Mouse (Mus musculus): ENCODE results near the gene Sox5. TPM values are rescaled to one million over a fixed set of nuclear protein-coding genes. Genes with fewer than 3 reads are reported as not detected.

The Sox5 gene
- polyA plus RNA-seq, 1 experiment from 2014 or later = 246 TPM

DNA sequence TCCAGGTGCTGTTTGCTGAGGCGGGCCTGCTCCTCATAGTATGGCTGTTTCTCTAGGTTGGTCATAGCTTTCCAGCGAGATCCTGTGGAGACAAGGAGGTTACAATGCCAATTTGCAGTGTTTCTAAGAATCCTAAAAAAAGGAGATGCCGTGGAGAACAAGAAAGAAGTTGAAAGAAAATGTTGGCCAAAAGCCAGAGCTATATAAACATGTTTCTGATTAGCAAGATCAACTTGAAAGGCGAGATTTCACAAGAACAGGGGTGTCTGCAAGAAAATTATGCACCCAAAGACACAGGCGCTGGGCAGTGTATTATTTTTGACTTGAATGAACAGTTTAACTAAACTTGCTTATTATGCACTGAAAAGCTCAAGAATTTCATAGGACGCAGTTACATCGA, 946.4 kb downstream of the Sox5 start:
- Histone ChIP-seq H3K27me3 (replicated peaks; ENCODE audit: control insufficient read depth, insufficient read depth, low read length) (no peaks in the 10 kb centered on the region), H3K4me1 (replicated peaks; ENCODE audit: control insufficient read depth, insufficient read depth, low read length) (no peaks in the 10 kb centered on the region; the same call in 1 of the 2 replicates), H3K9me3 (ENCODE audit: control insufficient read depth, low read length) (no peaks in the 10 kb centered on the region), H3K9ac (replicated peaks; ENCODE audit: low read depth, low read length) (no peak overlapping the region), H3K4me2 (ENCODE audit: low read length) (no peak overlapping the region), H3K27ac (ENCODE audit: low read length) (no peak overlapping the region), H3K36me3 (ENCODE audit: control insufficient read depth, insufficient read depth) (peaks cover 18% of the 10 kb centered on the region), H3K4me3 (replicated peaks; ENCODE audit: low read length) (no peak overlapping the region)
- 58% methylated on average over 7 of the region's 7 CpGs for WGBS
- no peak for ATAC-seq

DNA sequence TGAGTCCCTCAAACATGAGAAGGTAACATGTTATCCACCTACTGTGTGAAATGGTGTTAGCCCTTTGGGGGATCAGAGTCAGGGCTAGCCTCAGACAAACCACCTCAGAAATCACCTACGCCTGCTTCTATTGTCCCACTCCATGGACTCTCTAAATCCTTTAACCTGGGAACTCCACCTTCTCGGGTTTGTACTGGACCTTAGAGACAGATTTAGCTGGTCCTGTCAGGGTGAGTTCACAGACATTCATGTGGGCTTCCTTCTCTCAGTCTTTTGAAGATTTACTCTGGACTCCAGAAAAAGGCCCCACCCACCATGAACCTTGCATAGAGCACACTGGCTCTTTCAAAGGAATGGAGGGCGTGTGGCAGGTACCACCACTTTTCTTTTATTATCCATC, 947.8 kb downstream of the Sox5 start:
- Histone ChIP-seq H3K9ac (replicated peaks; ENCODE audit: low read depth, low read length) (no peak overlapping the region), H3K4me1 (replicated peaks; ENCODE audit: control insufficient read depth, insufficient read depth, low read length) (no peaks in the 10 kb centered on the region; the same call in 1 of the 2 replicates), H3K9me3 (ENCODE audit: control insufficient read depth, low read length) (no peaks in the 10 kb centered on the region), H3K4me2 (ENCODE audit: low read length) (no peak overlapping the region), H3K36me3 (ENCODE audit: control insufficient read depth, insufficient read depth) (peaks cover 13% of the 10 kb centered on the region), H3K27me3 (replicated peaks; ENCODE audit: control insufficient read depth, insufficient read depth, low read length) (no peaks in the 10 kb centered on the region), H3K27ac (ENCODE audit: low read length) (no peak overlapping the region), H3K4me3 (replicated peaks; ENCODE audit: low read length) (no peak overlapping the region)
- WGBS = 94% methylated on average over 3 of the region's 3 CpGs
- ATAC-seq = no peak

DNA sequence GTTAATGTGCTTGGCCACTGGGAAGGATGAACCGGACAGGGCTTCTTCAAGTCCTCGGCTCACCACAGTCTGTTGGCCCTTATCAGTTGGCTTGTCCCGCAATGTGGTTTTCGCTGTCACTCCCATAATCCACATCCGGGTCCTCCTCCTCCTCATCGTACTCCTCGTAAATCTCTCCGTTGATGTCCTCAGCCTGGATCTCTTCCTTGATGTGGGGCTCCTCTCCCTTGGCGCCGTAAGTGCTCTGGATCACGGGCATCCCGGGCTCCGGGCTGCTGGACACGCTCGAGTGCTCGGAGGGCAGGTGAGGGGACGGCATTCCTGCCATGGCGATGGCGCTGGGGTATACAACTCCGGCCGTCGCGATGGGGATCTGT, 948.6 kb downstream of the Sox5 start:
- no peak for ATAC-seq
- H3K4me1 ChIP-seq (replicated peaks; ENCODE audit: control insufficient read depth, insufficient read depth, low read length) = no peaks in the 10 kb centered on the region
- H3K4me2 ChIP-seq (ENCODE audit: low read length) = no peak overlapping the region
- H3K9ac ChIP-seq (replicated peaks; ENCODE audit: low read depth, low read length) = no peak overlapping the region
- H3K27me3 ChIP-seq (replicated peaks; ENCODE audit: control insufficient read depth, insufficient read depth, low read length) = no peaks in the 10 kb centered on the region
- no peaks in the 10 kb centered on the region for H3K9me3 ChIP-seq (ENCODE audit: control insufficient read depth, low read length)
- H3K36me3 ChIP-seq (ENCODE audit: control insufficient read depth, insufficient read depth) = peaks cover 13% of the 10 kb centered on the region
- no peak overlapping the region for H3K27ac ChIP-seq (ENCODE audit: low read length)
- H3K4me3 ChIP-seq (replicated peaks; ENCODE audit: low read length) = no peak overlapping the region
- 96% methylated on average over 23 of the region's 23 CpGs for WGBS

DNA sequence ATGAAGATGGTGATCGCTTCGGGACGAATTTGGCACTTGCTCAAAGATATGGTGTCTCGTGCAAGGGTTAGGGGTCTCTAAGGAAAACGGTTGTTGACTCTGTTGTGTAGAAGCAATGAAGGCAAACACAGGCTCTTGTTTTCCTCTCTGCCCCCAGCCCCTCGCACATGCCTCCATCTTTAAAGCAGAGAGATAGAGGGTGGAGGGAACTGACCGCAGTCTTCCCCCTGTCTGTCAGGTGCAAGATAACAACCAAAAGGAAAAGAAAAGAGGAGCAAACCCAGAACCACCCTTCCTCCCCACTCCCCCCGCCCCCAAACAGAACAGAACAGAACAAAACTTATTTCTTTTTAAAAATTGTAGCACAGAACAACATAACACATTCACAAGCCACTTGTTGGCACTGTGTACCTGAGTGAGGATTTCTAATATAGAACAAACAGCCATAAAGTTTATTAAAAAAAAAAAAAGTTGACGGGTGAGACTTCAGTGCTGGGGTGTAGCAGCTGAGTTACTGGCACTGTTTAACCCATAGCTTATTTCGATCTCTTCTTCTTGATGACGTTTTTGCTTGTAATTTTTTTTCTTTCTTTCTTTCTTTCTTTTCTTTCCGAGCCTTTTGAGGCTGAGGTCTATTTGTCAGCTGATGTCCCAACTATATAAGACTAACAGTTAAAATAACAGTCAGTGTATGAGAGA, 949.1 kb downstream of the Sox5 start:
- Histone ChIP-seq H3K9me3 (ENCODE audit: control insufficient read depth, low read length) (no peaks in the 10 kb centered on the region), H3K27ac (ENCODE audit: low read length) (no peak overlapping the region), H3K4me2 (ENCODE audit: low read length) (no peak overlapping the region), H3K9ac (replicated peaks; ENCODE audit: low read depth, low read length) (no peak overlapping the region), H3K27me3 (replicated peaks; ENCODE audit: control insufficient read depth, insufficient read depth, low read length) (no peaks in the 10 kb centered on the region), H3K4me1 (replicated peaks; ENCODE audit: control insufficient read depth, insufficient read depth, low read length) (no peaks in the 10 kb centered on the region), H3K4me3 (replicated peaks; ENCODE audit: low read length) (no peak overlapping the region), H3K36me3 (ENCODE audit: control insufficient read depth, insufficient read depth) (peaks cover 13% of the 10 kb centered on the region)
- no peak for ATAC-seq
- WGBS = 89% methylated on average over 12 of the region's 12 CpGs

- WGBS = 88% methylated on average over 4 of the region's 4 CpGs
- H3K4me3 ChIP-seq (replicated peaks; ENCODE audit: low read length) = no peak overlapping the region
- H3K4me2 ChIP-seq (ENCODE audit: low read length) = no peak overlapping the region
- ATAC-seq = no peak
- H3K9ac ChIP-seq (replicated peaks; ENCODE audit: low read depth, low read length) = no peak overlapping the region
- peaks cover 13% of the 10 kb centered on the region for H3K36me3 ChIP-seq (ENCODE audit: control insufficient read depth, insufficient read depth)
- H3K27me3 ChIP-seq (replicated peaks; ENCODE audit: control insufficient read depth, insufficient read depth, low read length) = no peaks in the 10 kb centered on the region
- no peaks in the 10 kb centered on the region for H3K4me1 ChIP-seq (replicated peaks; ENCODE audit: control insufficient read depth, insufficient read depth, low read length)
- no peak overlapping the region for H3K27ac ChIP-seq (ENCODE audit: low read length)
- no peaks in the 10 kb centered on the region for H3K9me3 ChIP-seq (ENCODE audit: control insufficient read depth, low read length)
Observed at GRCm38 (mm10) chr6:143831246-143831645, 950.5 kb downstream of the Sox5 start.

GRCm38 (mm10) chr6:143830131-143830530, 951.6 kb downstream of the Sox5 start:
- no peak overlapping the region for H3K4me3 ChIP-seq (replicated peaks; ENCODE audit: low read length)
- no peak overlapping the region for H3K9ac ChIP-seq (replicated peaks; ENCODE audit: low read depth, low read length)
- no peak for ATAC-seq
- WGBS = 77% methylated on average over 2 of the region's 2 CpGs
- H3K27ac ChIP-seq (ENCODE audit: low read length) = no peak overlapping the region
- peaks cover 13% of the 10 kb centered on the region for H3K36me3 ChIP-seq (ENCODE audit: control insufficient read depth, insufficient read depth)
- H3K4me1 ChIP-seq (replicated peaks; ENCODE audit: control insufficient read depth, insufficient read depth, low read length) = no peaks in the 10 kb centered on the region
- H3K27me3 ChIP-seq (replicated peaks; ENCODE audit: control insufficient read depth, insufficient read depth, low read length) = no peaks in the 10 kb centered on the region
- H3K4me2 ChIP-seq (ENCODE audit: low read length) = no peak overlapping the region
- no peaks in the 10 kb centered on the region for H3K9me3 ChIP-seq (ENCODE audit: control insufficient read depth, low read length)

DNA sequence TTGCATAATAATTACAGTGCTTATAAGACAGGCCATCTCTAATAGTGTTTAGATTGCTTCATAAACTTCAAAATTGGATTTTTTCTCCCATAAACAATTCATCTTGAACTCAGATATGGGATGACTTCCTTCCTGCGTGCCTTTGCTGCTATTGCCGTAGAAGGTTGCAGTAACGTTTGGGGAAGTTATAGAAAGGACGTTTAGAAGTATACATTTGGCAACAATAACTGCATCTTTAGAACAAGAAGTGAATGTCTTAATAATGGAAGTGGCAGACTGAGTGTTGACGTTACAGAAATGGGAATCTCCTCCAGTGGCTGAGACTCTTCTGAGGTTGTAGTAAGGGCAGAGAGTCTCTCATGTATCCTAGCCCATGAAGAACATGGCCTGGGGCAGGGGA, 955.0 kb downstream of the Sox5 start:
- ATAC-seq = no peak
- no peak overlapping the region for H3K27ac ChIP-seq (ENCODE audit: low read length)
- no peak overlapping the region for H3K9ac ChIP-seq (replicated peaks; ENCODE audit: low read depth, low read length)
- H3K9me3 ChIP-seq (ENCODE audit: control insufficient read depth, low read length) = no peaks in the 10 kb centered on the region
- H3K4me2 ChIP-seq (ENCODE audit: low read length) = no peak overlapping the region
- no peaks in the 10 kb centered on the region for H3K27me3 ChIP-seq (replicated peaks; ENCODE audit: control insufficient read depth, insufficient read depth, low read length)
- H3K4me1 ChIP-seq (replicated peaks; ENCODE audit: control insufficient read depth, insufficient read depth, low read length) = no peaks in the 10 kb centered on the region
- H3K36me3 ChIP-seq (ENCODE audit: control insufficient read depth, insufficient read depth) = no peaks in the 10 kb centered on the region
- WGBS = 86% methylated on average over 5 of the region's 5 CpGs
- no peak overlapping the region for H3K4me3 ChIP-seq (replicated peaks; ENCODE audit: low read length)

GRCm38 (mm10) chr6:143825966-143826365, 955.8 kb downstream of the Sox5 start:
- no peak overlapping the region for H3K27ac ChIP-seq (ENCODE audit: low read length)
- no peak for ATAC-seq
- H3K9ac ChIP-seq (replicated peaks; ENCODE audit: low read depth, low read length) = no peak overlapping the region
- H3K4me2 ChIP-seq (ENCODE audit: low read length) = no peak overlapping the region
- 93% methylated on average over 5 of the region's 5 CpGs for WGBS
- no peaks in the 10 kb centered on the region for H3K9me3 ChIP-seq (ENCODE audit: control insufficient read depth, low read length)
- no peaks in the 10 kb centered on the region for H3K4me1 ChIP-seq (replicated peaks; ENCODE audit: control insufficient read depth, insufficient read depth, low read length)
- no peak overlapping the region for H3K4me3 ChIP-seq (replicated peaks; ENCODE audit: low read length)
- H3K27me3 ChIP-seq (replicated peaks; ENCODE audit: control insufficient read depth, insufficient read depth, low read length) = no peaks in the 10 kb centered on the region
- no peaks in the 10 kb centered on the region for H3K36me3 ChIP-seq (ENCODE audit: control insufficient read depth, insufficient read depth)

GRCm38 (mm10) chr6:143825086-143825485, 956.7 kb downstream of the Sox5 start:
- no peak overlapping the region for H3K4me3 ChIP-seq (replicated peaks; ENCODE audit: low read length)
- ATAC-seq = no peak
- H3K4me1 ChIP-seq (replicated peaks; ENCODE audit: control insufficient read depth, insufficient read depth, low read length) = no peaks in the 10 kb centered on the region
- H3K9ac ChIP-seq (replicated peaks; ENCODE audit: low read depth, low read length) = no peak overlapping the region
- no peaks in the 10 kb centered on the region for H3K9me3 ChIP-seq (ENCODE audit: control insufficient read depth, low read length)
- no peaks in the 10 kb centered on the region for H3K36me3 ChIP-seq (ENCODE audit: control insufficient read depth, insufficient read depth)
- WGBS = 80% methylated on average over 6 of the region's 6 CpGs
- H3K4me2 ChIP-seq (ENCODE audit: low read length) = no peak overlapping the region
- no peak overlapping the region for H3K27ac ChIP-seq (ENCODE audit: low read length)
- H3K27me3 ChIP-seq (replicated peaks; ENCODE audit: control insufficient read depth, insufficient read depth, low read length) = no peaks in the 10 kb centered on the region

- 93% methylated on average over 2 of the region's 2 CpGs for WGBS
- Histone ChIP-seq H3K27ac (ENCODE audit: low read length) (no peak overlapping the region), H3K9me3 (ENCODE audit: control insufficient read depth, low read length) (no peaks in the 10 kb centered on the region), H3K4me1 (replicated peaks; ENCODE audit: control insufficient read depth, insufficient read depth, low read length) (no peaks in the 10 kb centered on the region), H3K4me2 (ENCODE audit: low read length) (no peak overlapping the region), H3K9ac (replicated peaks; ENCODE audit: low read depth, low read length) (no peak overlapping the region), H3K36me3 (ENCODE audit: control insufficient read depth, insufficient read depth) (no peaks in the 10 kb centered on the region), H3K4me3 (replicated peaks; ENCODE audit: low read length) (no peak overlapping the region), H3K27me3 (replicated peaks; ENCODE audit: control insufficient read depth, insufficient read depth, low read length) (no peaks in the 10 kb centered on the region)
- ATAC-seq = no peak
Observed at GRCm38 (mm10) chr6:143788446-143788845, 993.3 kb downstream of the Sox5 start.
